Mouse (Mus musculus): ENCODE data around the gene Mroh8.

DNA sequence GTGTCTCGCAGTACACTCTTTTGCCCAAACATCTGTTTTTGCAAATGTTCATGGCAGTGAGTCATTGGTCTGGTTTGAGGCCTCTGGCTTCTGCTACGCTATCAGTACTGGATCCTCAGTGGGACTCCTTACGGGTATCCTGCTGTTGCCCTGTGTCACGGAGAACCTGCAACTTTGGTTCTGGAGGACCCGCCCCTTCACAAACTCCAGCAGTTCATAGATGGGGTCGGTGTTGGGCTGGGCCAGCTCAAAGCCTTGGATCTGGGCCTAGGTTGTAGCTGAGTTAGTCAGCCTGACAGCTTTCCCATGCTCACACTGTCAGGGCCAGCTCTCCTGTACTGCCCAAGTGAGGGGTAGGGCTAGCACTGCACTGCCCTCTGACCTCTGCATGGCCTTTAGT lies 20.7 kb upstream of the Mroh8 start:
- TF ChIP-seq HCFC1 (IDR thresholded peaks at IDR 0.05; ENCODE audit: low read depth, low read length) (no peak), TCF12 (IDR thresholded peaks at IDR 0.05; ENCODE audit: low read depth, low read length) (no peak), CTCF (IDR thresholded peaks at IDR 0.05 in 2 of 3, conservative IDR thresholded peaks at IDR 0.05 in 1 of 3; ENCODE audit: control insufficient read depth in 1 of 3, insufficient read depth in 1 of 3, low read depth in 2 of 3, low read length in 3 of 3, poor library complexity in 1 of 3, severe bottlenecking in 1 of 3) (no peak), ETS1 (IDR thresholded peaks at IDR 0.05; ENCODE audit: low read depth, low read length) (no peak), USF2 (IDR thresholded peaks at IDR 0.05; ENCODE audit: borderline replicate concordance in 1 of 2, insufficient read depth in 1 of 2, low read depth in 1 of 2, low read length in 2 of 2) (no peak), MAFK (IDR thresholded peaks at IDR 0.05; ENCODE audit: borderline replicate concordance, low read depth, low read length) (no peak)
